Mouse (Mus musculus): ENCODE results near the gene Flt1.
"Not testable (repeated sequence)": the region's sequence is repeated elsewhere in the genome, so short reads cannot be mapped to it uniquely, and the experiment has no call there.

Gene Flt1

GRCm38 (mm10) chr5:147601460-147602360 is 124.1 kb downstream of the Flt1 start:
- no peak for DNase-seq

DNA sequence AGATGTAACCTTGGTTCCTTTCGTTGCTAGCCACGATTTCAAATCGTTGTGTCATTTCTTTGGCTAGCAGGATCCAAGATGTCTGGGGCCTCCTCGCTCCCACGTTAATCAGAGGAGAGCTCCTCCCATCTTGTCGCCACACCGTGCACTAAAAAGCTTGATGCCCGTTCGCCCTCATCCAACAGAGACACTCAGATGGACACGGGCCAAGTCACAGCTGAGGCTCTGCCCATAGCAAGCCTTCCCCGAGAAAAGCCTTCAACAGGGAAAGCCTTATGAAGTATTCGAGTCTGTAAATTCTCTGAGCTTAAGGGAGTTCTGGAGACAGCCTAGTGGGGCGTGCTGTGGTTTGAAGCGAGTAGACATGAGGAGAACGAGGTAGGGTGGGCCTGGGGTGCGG is 128.0 kb downstream of the Flt1 start:
- no peak for DNase-seq

DNA sequence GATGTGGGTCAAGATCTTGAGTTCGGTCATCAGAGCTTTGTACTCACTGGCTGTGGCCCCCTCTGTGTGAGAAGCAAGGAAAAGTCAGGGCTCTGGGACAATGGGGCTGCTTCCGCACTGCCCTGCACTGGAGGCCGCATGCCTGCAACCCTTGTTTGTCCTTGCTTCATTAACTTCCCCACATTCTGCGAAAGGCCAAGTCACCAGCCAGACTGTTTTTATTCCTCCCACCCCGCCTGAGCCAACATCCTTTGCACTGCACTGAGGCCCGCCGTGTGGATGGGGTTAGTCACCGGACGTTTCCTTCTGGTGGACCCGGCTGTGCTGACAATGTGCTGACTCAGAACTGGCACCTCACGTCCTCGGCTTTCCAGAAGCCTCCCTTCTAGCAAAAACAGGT is 136.0 kb downstream of the Flt1 start:
- DNase-seq: peak; percentile 23

GRCm38 (mm10) chr5:147585070-147585469 is 140.7 kb downstream of the Flt1 start:
- no peak for DNase-seq

DNA sequence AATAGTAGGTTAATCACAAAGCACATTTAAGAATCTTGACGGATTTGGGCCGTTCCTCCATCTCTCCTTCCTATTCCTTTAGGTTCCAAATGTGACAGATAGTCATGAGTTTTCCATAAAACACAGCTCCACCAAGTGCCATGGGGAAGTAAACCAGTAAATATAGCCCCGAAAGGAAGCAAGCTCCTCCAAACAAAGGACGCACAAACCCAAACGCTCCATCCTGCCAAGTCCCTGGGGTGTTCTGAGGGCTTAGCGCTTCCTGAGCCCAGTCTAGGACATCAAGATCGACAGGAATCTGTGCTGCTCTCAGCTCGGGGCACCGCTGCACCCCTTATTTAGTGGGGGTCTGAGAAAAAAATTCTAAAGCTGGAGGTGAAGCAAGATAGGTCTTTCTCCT is 141.2 kb downstream of the Flt1 start:
- no peak for DNase-seq

- DNase-seq: peak; percentile 79
Measured at GRCm38 (mm10) chr5:147583702-147584298, 142.0 kb downstream of the Flt1 start.

DNA sequence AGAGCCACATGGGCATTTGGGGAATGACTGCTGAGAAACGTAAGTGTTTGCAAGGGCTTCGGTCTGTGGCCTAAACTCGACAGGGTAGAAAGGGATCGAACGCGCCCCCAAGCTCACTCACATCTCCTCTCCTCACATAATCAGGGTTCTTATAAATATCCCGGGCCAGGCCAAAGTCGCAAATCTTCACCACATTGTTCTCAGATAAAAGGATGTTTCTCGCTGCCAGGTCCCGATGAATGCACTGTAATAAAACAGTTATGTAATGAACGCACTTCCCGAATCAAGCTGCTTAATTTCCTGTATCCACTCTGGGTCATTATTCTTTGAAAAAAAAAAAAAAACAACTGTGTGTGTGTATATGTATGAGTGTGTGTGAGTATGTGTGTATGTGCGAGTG is 145.6 kb downstream of the Flt1 start:
- DNase-seq: no peak

- DNase-seq: no peak
Measured at GRCm38 (mm10) chr5:147579691-147580090, 146.1 kb downstream of the Flt1 start.

GRCm38 (mm10) chr5:147579148-147579547 is 146.7 kb downstream of the Flt1 start:
- DNase-seq: no peak

GRCm38 (mm10) chr5:147577003-147577402 is 148.8 kb downstream of the Flt1 start:
- DNase-seq: no peak

DNA sequence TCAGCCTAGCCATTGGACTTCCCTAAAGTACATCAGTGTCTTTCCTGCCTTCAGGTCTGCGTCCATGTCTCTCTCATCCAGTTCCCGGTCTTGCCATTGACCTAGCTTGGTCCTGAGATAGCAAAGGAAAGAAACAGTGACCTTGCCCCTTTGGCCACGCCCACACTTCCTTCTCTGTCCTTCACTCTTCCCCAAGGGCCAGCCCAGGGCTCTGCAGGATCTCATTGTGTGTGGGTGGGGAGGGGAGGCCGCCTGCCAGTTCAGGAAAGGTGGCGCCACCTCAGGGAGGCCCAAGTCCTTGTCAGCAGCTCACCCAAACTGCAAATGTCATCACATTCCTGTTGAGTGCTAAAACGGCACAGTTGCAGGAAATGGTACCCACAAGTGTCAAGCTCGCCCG is 151.3 kb downstream of the Flt1 start:
- no peak for DNase-seq

GRCm38 (mm10) chr5:147573555-147573954 is 152.3 kb downstream of the Flt1 start:
- no peak for DNase-seq

DNA sequence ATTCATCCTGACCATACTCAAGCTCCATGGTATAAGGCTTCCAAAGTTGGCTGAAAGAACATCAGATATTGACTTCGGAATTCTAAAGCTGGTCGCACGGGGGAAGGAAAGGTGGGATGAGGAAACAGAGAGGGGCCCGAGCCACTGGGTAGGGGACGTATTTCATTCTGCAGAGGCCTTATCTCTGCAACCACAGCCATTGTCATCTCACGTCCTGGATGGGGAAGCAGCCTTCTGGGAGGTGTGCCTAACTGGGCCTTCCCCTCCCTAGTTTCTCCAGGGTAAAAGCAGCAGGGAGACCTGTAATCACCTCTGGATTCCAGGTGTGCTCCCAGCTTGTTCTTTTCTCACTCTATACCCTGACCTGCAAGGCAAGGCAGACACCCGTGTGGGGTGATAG is 153.1 kb downstream of the Flt1 start:
- no peak for DNase-seq

GRCm38 (mm10) chr5:147566335-147566734 is 159.5 kb downstream of the Flt1 start:
- DNase-seq: no peak

GRCm38 (mm10) chr5:147565444-147565843 is 160.4 kb downstream of the Flt1 start:
- no peak for DNase-seq

DNA sequence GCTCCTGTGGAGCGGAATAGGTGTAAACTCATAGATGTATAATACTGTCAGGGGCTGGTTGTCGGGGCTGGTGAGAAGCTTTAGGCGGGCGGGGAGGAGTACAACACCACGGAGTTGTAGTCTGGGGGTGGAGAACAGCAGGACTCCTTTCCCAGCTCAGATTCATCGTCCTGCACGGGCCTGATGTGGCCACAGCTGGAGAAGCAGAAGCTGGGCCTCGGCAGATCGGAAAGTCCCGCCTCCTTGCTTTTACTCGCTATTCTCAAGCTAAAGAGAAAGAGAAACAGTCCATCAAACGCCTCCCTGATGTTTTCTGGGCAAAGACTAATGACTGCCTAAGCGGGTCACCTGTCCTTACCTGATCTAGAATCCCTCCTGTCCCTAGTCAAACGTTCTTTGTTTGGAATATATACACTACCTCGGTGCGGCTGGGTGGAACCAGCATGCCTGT is 161.6 kb downstream of the Flt1 start:
- no peak for DNase-seq

- DNase-seq: peak; percentile 42
Measured at GRCm38 (mm10) chr5:147563511-147564139, 162.2 kb downstream of the Flt1 start.

DNA sequence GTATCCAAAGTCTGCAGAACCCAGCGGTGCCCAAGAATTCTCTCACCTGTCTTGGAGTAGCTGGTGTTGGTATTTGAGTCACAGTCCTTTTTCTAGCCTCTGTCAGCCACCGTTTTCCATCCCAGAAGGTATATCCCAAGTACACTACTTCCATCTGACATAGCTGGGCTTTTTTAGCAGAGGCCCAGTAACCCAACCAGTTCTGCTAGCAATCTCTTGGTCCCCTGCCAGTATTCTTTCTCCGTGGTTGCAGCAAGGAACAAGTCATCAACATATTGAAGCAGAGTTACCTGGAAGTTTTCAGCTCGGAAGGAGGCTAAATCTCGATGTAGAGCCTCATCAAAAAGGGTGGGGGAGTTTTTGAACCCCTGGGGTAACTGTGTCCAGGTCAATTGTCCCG is 168.2 kb downstream of the Flt1 start:
- not testable (repeated sequence) for DNase-seq

GRCm38 (mm10) chr5:147551879-147552627 is 173.8 kb downstream of the Flt1 start:
- no peak for DNase-seq

- DNase-seq: no peak
Measured at GRCm38 (mm10) chr5:147549016-147549755, 176.6 kb downstream of the Flt1 start.

GRCm38 (mm10) chr5:147545731-147546241 is 180.0 kb downstream of the Flt1 start:
- DNase-seq: peak; percentile 40

GRCm38 (mm10) chr5:147542291-147542690 is 183.5 kb downstream of the Flt1 start:
- no peak for DNase-seq

Measured in retina, postnatal 1 day (tissue).